Mouse (Mus musculus) large intestine, adult 2 months (tissue): ENCODE measurements around the gene Gm10645. TPM values are rescaled to one million over a fixed set of nuclear protein-coding genes. Genes with fewer than 3 reads are reported as not detected.

ENCODE experiments used
- DNase-seq: peaks from one replicate; pipeline ENCODE4 v3.0.0-alpha.2; 2012; ENCODE audit warnings: low read depth, low spot score
- WGBS: fragments of 180-500 bp; shearing (Covaris S2); methylation state at CpG from one replicate; pipeline ENCODE4 v1.1.7; 2018; 5-methylcytosine and 5-hydroxymethylcytosine counted together
- polyA plus RNA-seq: library from polyadenylated mRNA; depleted of rRNA; stranded (reverse); fragments of >200 nt; gene quantifications from 2 replicates; pipeline ENCODE4 v1.2.3, GENCODE M21; 2012; rRNA removed

Gene Gm10645
- polyA plus RNA-seq, result 0.17 and 0.41 TPM in 2 replicates

DNA sequence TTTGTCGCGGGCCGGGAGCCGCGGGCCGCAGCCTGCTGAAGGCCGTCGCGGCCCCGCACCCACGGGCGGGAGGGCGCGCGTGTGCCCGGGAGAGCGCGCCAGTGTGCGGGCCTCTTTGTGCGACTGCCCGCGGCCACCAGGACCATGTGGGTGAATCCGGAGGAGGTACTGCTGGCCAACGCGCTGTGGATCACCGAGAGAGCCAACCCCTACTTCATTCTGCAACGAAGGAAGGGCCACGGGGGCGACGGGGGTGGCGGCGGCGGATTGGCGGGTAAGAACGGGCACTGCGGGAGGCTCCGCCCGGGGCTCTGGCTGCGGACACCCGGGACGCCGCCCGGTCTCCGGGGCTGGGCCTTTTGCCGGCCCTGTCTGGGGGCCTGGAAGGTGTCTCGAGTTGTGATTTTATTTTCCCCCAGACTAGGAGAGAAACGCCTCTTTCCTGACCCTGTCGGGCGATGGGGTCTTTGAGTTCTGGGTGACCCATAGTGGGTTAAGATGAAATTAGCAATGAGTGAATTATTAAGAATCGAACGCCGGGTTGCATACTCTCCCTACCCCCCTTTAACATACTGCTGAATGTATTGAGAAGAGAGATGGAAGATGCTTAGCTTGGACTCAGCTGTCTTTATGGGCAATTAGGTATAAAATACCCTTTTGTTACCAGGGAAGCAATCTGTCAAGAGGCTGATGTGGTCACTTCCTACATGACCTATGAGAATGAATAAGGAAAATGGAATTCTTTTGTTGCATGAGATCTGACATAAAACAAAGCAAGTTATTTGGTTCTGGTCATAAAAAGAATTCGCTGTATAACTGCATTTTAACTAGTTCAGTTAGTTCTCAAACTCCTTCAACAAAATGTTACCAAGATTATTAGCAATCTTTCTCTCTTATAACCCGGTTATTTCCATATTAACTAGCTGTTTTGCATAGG is at the start of gene Gm10645:
Gene Gm10645 (minus strand): TSS at position 240 of the 937 bp plus-strand sequence.
- DNase-seq, result no peak
- WGBS, result 5% methylated on average over 54 of the region's 54 CpGs

GRCm38 (mm10) chr8:83215065-83215464 is 49.1 kb upstream of the Gm10645 start:
- 56% methylated on average over 5 of the region's 5 CpGs for WGBS
- no peak for DNase-seq

DNA sequence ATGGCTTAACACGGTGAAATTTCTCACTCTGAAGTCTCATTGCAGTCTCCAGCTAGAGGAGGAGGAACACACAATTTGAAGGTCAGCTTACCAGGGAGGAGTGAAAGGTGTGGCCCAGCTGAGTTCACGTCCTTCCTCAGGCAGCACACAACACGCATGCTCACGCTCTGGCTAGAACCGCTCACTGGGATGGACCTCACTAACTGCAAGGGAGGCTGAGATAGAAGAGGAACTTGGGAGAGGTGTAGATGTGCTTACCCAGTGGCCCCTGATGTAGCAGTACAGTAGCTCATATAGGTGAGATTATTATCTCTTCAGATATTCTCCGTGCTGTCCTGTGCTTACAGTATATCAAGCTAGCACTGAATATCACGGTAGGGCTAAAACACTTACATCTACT is 44.7 kb upstream of the Gm10645 start:
- WGBS, result 78% methylated on average over 7 of the region's 7 CpGs
- DNase-seq, result no peak

DNA sequence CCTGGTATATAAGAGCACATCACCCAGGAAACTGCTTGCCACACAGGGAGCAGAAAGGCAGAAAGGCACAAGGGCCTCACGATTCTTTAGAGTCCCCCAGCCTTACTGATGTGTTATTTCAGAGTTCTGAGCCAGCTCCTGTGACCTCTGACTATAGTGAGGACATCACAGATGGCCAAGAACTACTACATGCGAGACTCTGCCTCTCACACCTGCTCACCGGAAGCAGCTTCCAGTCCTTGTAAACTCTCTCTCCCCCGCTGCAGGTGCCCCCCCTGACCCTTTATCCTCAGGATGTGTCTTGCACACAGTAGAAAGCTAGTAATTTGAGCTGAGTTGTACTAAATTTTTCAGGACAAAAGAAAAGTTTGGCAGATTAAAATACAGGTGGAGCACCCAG is 43.6 kb upstream of the Gm10645 start:
- 68% methylated on average over 4 of the region's 4 CpGs for WGBS

DNA sequence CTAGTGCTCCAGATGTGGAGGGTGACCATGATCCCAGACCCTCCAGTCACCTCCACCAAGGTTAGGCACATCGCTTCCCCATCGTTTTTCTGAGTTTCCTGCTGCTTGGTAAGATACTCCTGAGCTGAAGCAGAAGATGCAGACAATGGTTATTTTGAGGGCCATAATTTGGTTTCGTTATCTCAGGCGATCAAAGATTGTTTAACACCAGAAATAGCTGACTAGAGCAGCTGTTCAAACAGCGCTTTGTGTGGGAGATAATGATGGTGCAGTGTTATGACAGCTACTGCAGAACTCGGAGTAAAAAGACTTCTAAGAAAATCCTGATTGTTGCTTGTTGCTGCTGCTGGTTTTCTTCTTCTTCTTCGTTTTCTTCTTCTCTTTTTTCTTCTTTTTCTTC is 39.9 kb upstream of the Gm10645 start:
- 22% methylated on average over 7 of the region's 7 CpGs for WGBS
- DNase-seq, result no peak

More for the DNA sequence above, 43.6 kb upstream of the Gm10645 start:
- no peak for DNase-seq

GRCm38 (mm10) chr8:83202946-83203345 is 37.0 kb upstream of the Gm10645 start:
- no peak for DNase-seq
- WGBS, result 87% methylated on average over 11 of the region's 11 CpGs

DNA sequence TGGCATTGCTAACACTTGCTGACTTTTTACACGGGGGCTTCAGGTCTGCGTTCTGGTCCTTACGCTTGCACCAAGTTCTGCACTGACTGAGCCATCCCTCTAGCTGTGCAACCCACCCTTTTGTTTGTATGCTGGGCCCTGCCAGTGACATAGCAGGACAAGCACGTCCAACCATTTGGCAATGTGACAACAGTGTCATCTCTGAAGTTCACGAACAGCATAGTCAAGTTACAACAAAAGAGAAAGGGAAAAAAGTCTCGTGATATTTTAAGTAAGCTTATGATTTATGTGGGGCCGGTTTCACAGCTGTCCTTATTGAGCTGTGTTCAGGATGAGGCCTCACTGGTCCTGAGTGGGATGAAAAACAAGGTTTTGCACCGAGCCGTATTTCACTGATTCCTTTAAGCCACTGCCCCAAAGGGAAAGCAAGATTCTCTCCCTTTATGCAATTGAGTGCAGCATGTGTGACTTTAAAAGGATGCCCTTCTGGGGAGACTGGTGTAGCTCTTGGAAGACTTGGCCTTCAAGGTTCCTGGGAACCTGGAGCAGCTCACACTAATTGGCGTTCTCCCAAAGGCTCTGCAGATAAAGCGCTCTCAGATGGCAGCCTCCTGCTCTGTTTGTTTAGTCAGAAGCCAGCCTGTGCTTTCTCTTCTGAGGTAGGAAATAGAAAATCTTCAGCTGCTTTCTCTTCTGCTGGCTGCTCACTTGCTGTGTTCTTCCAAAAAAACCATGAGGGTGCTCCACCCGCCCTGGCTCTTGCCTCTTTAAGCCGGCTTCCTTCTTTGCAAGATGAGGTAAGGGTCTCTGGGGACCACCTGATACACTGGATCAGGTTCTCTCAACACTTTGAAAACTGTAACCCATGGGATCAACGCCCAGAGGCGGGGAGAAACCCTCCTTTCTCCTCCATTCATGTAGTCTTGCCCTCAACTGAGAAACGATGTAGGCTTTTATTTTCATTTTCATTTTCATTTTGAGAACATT is 34.5 kb upstream of the Gm10645 start:
- WGBS, result 37% methylated on average over 16 of the region's 16 CpGs
- no peak for DNase-seq

- DNase-seq, result no peak
- 64% methylated on average over 8 of the region's 8 CpGs for WGBS
Observed at GRCm38 (mm10) chr8:83199715-83200114, 33.7 kb upstream of the Gm10645 start.

DNA sequence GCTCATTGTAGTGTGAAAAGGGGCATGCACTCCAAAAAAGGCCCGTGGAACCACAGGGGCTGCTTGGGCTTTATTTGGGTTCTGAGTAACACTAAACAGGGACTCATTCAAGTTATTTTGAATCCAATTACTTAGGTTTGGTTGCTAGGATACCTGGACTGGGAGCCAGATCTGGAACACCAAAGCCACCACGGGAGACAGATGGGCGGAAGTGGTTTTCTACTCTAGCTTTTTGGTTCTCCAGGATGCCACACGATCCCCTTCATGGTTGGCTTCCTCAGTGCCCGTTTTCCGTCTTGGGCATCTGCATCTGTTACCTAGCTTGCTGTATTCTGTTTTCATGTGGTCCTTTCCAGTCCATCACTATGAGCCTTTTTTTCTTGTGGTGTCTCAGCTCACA is 30.1 kb upstream of the Gm10645 start:
- DNase-seq, result no peak
- WGBS, result 81% methylated on average over 6 of the region's 6 CpGs

DNA sequence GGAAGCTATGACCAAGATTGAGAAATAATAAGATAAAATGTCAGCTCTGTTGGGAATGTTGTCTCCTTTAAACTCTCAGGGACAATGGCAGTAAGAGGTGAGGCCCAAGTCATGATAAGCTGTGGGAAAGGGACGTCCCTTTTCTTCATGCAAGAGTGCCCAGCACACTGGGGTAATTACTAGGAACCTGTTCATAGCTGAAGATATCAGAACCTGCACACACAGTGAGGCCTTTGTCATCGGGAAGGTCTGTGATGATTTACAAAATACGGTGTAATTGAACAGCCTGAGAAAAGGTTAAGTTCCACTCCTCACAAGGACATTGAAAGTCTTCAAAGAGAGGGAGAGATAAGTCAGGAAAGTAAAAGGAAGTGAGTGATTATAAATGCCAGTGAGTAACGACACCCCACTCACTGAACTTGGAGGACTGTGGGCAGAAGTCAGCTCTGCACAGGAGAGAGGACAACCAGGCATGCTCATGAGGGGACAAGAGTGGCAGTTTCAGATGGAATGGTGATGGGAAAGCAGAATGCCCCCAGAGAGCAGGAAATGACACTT is 23.6 kb upstream of the Gm10645 start:
- no peak for DNase-seq
- WGBS, result 29% methylated on average over 4 of the region's 4 CpGs

DNA sequence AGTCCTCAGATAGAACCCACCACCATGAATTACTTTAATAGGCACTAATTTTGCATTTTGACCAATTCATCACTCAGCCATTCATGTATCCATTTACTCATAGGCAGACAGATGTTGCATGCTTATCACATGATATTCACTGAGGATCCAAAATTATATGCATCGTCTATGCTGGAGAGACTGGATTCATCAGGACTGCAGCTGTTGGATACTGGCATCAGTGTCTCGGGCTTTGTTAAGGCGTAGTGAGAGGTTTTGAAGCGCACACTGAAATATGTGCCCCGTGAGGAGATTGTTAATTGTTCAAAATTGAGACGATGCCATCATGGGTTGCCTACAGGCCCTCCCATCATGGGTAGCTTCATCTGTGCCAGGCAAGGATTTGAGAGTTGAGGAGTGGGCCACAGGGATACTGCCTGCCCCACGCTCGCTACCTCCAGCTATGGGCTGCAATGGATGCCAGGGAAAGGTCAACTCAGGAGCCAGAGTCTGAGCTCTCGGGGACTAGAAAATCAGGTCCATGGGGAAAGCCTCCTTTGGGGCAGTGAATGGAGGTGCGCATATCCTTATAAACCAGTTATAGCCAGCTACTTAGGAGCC is 21.5 kb upstream of the Gm10645 start:
- 90% methylated on average over 10 of the region's 10 CpGs for WGBS
- no peak for DNase-seq

- 58% methylated on average over 6 of the region's 6 CpGs for WGBS
Observed at GRCm38 (mm10) chr8:83186376-83186775, 20.4 kb upstream of the Gm10645 start.

DNA sequence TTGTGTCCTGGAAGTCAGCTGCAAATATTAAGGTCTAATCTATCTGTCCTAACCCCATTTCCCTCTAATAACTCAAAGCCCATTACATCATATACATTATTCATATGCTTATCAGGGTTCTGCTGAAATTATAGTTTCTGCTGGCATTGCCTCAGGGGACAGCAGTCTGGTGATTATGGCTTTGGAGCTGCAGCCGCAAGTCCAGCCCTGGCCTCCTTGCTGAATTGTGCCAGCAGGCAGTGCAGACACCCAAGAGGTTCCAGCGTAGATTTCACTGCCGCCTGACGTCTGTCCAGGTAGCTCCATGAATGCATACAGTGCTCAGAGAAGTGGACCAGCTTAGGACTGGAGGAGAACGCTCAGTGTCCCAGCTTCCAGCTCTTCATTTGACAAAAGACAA is 16.8 kb upstream of the Gm10645 start:
- WGBS, result 83% methylated on average over 5 of the region's 5 CpGs
- DNase-seq, result no peak

More at GRCm38 (mm10) chr8:83186376-83186775, 20.4 kb upstream of the Gm10645 start:
- DNase-seq, result no peak

- DNase-seq, result no peak
Observed at GRCm38 (mm10) chr8:83181851-83182482, 16.0 kb upstream of the Gm10645 start.

GRCm38 (mm10) chr8:83178228-83178742 is 12.3 kb upstream of the Gm10645 start:
- DNase-seq, result peak; percentile 16

More at GRCm38 (mm10) chr8:83181851-83182482, 16.0 kb upstream of the Gm10645 start:
- WGBS, result 43% methylated on average over 6 of the region's 6 CpGs

GRCm38 (mm10) chr8:83177317-83178195 is 11.6 kb upstream of the Gm10645 start:
- WGBS, result 51% methylated on average over 11 of the region's 11 CpGs

More at GRCm38 (mm10) chr8:83178228-83178742, 12.3 kb upstream of the Gm10645 start:
- WGBS, result 7% methylated on average over 9 of the region's 9 CpGs

DNA sequence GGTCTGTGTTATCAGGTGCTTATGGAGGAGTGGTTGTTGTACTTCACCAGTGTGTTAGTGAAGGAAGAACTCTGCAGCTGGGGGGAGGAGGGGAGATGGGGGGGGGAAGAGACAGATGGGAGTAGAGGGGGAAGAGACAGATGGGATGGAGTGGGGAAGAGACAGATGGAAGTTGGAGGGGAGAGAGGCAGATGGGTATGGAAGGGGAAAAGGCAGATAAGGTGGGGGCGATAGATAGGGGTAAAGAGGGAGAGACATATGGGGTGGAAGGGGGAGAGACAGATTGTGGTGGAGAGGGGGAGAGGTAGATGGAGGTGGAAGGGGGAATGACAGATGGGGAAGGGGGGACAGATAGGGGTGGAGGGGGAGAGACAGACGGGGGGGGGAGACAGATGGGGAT is 10.8 kb upstream of the Gm10645 start:
- DNase-seq, result no peak
- whole genome bisulfite sequencing, result 88% methylated on average over 2 of the region's 2 CpGs

More at GRCm38 (mm10) chr8:83177317-83178195, 11.6 kb upstream of the Gm10645 start:
- no peak for DNase-seq

- DNase-seq, result no peak
Observed at GRCm38 (mm10) chr8:83175680-83176079, 9.7 kb upstream of the Gm10645 start.

More at GRCm38 (mm10) chr8:83175680-83176079, 9.7 kb upstream of the Gm10645 start:
- WGBS, result 80% methylated on average over 10 of the region's 10 CpGs
